Comparison of ENCODE assay signal across 8 mouse cellular contexts in the genomic region with DNA sequence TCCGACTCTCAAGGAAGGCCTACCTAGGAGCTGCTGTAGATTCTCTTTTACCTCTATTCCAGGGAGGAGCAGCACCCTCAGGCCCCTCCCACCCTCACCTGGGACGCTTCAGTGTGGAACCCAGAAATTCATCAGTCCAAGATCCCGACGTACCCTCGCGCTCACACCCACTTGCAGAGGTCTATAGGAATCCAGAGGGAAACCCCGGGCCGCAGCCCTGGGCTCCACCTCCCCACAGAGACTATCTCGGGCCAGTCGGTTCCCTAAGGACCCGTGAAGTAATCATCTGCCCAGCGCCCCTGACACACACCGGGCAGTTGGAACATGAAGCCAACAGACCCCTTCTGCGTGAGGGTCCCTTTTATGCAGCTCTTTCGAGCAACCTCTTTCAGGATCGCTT. TPM values are rescaled to one million over a fixed set of nuclear protein-coding genes. Genes with fewer than 3 reads are reported as not detected.
DNase-seq lines count a peak whose midpoint lies in the region; ATAC-seq and TF ChIP-seq lines count a peak whose summit lies in the region.

No protein-coding gene starts in this region.

- in situ Hi-C loops in ES-E14 (cut with MboI; ENCODE audit: low sequenced_read_pairs in 2 of 2, unreplicated experiment in 2 of 2), result no loop called here

- peak overlapping the region; percentile 80 for H3K27ac ChIP-seq in heart, embryonic 12.5 days (ENCODE audit: poor library complexity, severe bottlenecking)
- no peak overlapping the region for H3K27ac ChIP-seq in ES-E14 (ENCODE audit: insufficient read depth, low read depth, low read length, poor library complexity, severe bottlenecking)
- peak overlapping the region; percentile 87 for H3K27ac ChIP-seq in embryonic facial prominence, embryonic 15.5 days (replicated peaks)
- peak overlapping the region; percentile 88 for H3K27ac ChIP-seq in limb, embryonic 10.5 days
- H3K27ac ChIP-seq in small intestine, adult 2 months (ENCODE audit: insufficient read depth, low read depth, low read length), result peak overlapping the region; percentile 69

- peak; percentile 9; the same call in 1 of the 2 replicates for ATAC-seq in heart, embryonic 12.5 days (ENCODE audit: insufficient number of reproducible peaks, low FRiP score)
- ATAC-seq in embryonic facial prominence, embryonic 15.5 days (ENCODE audit: insufficient number of reproducible peaks, low FRiP score, low TSS enrichment, low read depth), result no peak

- WGBS in heart, embryonic 12.5 days, result 3% methylated on average over 16 of the region's 16 CpGs
- WGBS in embryonic facial prominence, embryonic 15.5 days, result 3% methylated on average over 16 of the region's 16 CpGs
- 5% methylated on average over 16 of the region's 16 CpGs for whole genome bisulfite sequencing in limb, embryonic 10.5 days
- 4% methylated on average over 16 of the region's 16 CpGs for WGBS in small intestine, adult 2 months

- no peak for DNase-seq in heart, postnatal 25 days (ENCODE audit: low spot score)
- DNase-seq in ES-E14 (ENCODE audit: low read depth, low spot score), result no peak
- peak; percentile 46 for DNase-seq in limb, embryonic 10.5 days (ENCODE audit: low spot score)
- no peak for DNase-seq in spleen, postnatal 36 days (ENCODE audit: low spot score in 2 of 2)
- DNase-seq in gastrocnemius, postnatal 14 days, result no peak

- H3K9ac ChIP-seq in heart, embryonic 12.5 days, result peak overlapping the region; percentile 85
- peak overlapping the region; percentile 89 for H3K9ac ChIP-seq in ES-E14 (ENCODE audit: insufficient read depth, low read depth, low read length, poor library complexity, severe bottlenecking)
- peak overlapping the region; percentile 88 for H3K9ac ChIP-seq in embryonic facial prominence, embryonic 15.5 days

- H3K27me3 ChIP-seq in heart, embryonic 12.5 days (replicated peaks), result 0 out of 2 replicates have a peak, but pooled peaks cover 4% of the 10 kb centered on the region
- H3K27me3 ChIP-seq in embryonic facial prominence, embryonic 15.5 days, result no peaks in the 10 kb centered on the region
- no peaks in the 10 kb centered on the region for H3K27me3 ChIP-seq in limb, embryonic 10.5 days (ENCODE audit: low read depth, poor library complexity, severe bottlenecking)
- no peaks in the 10 kb centered on the region for H3K27me3 ChIP-seq in small intestine, adult 2 months (ENCODE audit: control insufficient read depth, insufficient read depth, low read length)

- peak overlapping the region; percentile 75 for H3K4me3 ChIP-seq in heart, embryonic 12.5 days
- H3K4me3 ChIP-seq in ES-E14 (ENCODE audit: insufficient read depth in 1 of 2, low read depth in 1 of 2, low read length in 2 of 2, poor library complexity in 1 of 2, severe bottlenecking in 1 of 2), result peak overlapping the region; percentile 91 to 94
- H3K4me3 ChIP-seq in embryonic facial prominence, embryonic 15.5 days (replicated peaks), result peak overlapping the region; percentile 77
- H3K4me3 ChIP-seq in limb, embryonic 10.5 days, result peak overlapping the region; percentile 70
- peak overlapping the region; percentile 75 for H3K4me3 ChIP-seq in small intestine, adult 2 months (ENCODE audit: low read depth, low read length)

- TF ChIP-seq POLR2A in small intestine, adult 2 months (IDR thresholded peaks at IDR 0.05; ENCODE audit: low read depth, low read length), result no peak

- no peak for TF ChIP-seq CTCF in small intestine, adult 2 months (IDR thresholded peaks at IDR 0.05; ENCODE audit: extremely low read depth, insufficient read length, insufficient replicate concordance, low read depth, low read length)

- intact Hi-C loops in heart, postnatal 25 days (cut with DNase I), result loop anchor here (5.0 kb wide), 1 partner anchor 44 kb away; a partner anchor contains a TSS
- intact Hi-C loops in gastrocnemius, postnatal 14 days (cut with DNase I; ENCODE audit: low total_unique reads), result no loop called here

- H3K9me3 ChIP-seq in heart, embryonic 12.5 days (replicated peaks), result no peaks in the 10 kb centered on the region
- no peaks in the 10 kb centered on the region for H3K9me3 ChIP-seq in ES-E14 (ENCODE audit: control insufficient read depth, insufficient read depth, low read depth, low read length)
- no peaks in the 10 kb centered on the region for H3K9me3 ChIP-seq in embryonic facial prominence, embryonic 15.5 days (replicated peaks)
- no peaks in the 10 kb centered on the region for H3K9me3 ChIP-seq in limb, embryonic 10.5 days (replicated peaks)

- H3K4me1 ChIP-seq in heart, embryonic 12.5 days (replicated peaks), result peaks cover 12% of the 10 kb centered on the region
- H3K4me1 ChIP-seq in ES-E14 (ENCODE audit: control insufficient read depth in 2 of 2, insufficient read depth in 2 of 2, low read length in 2 of 2, poor library complexity in 1 of 2), result peaks cover 6 to 15% of the 10 kb centered on the region in 2 experiments; a peak in 3 of 4 replicates
- peaks cover 13% of the 10 kb centered on the region for H3K4me1 ChIP-seq in embryonic facial prominence, embryonic 15.5 days
- H3K4me1 ChIP-seq in limb, embryonic 10.5 days, result peaks cover 22% of the 10 kb centered on the region
- peaks cover 15% of the 10 kb centered on the region for H3K4me1 ChIP-seq in small intestine, adult 2 months (ENCODE audit: control insufficient read depth, insufficient read depth, insufficient read length, low read length)

- H3K4me2 ChIP-seq in heart, embryonic 12.5 days, result peak overlapping the region; percentile 89
- H3K4me2 ChIP-seq in embryonic facial prominence, embryonic 15.5 days (replicated peaks), result peak overlapping the region; percentile 84

- peaks cover 22% of the 10 kb centered on the region for H3K36me3 ChIP-seq in heart, embryonic 12.5 days
- H3K36me3 ChIP-seq in ES-E14 (ENCODE audit: control insufficient read depth, insufficient read depth, low read length, poor library complexity, severe bottlenecking), result peaks cover 9% of the 10 kb centered on the region; the same call in 1 of the 2 replicates
- H3K36me3 ChIP-seq in embryonic facial prominence, embryonic 15.5 days, result peaks cover 30% of the 10 kb centered on the region
- H3K36me3 ChIP-seq in limb, embryonic 10.5 days, result peaks cover 35% of the 10 kb centered on the region
- H3K36me3 ChIP-seq in small intestine, adult 2 months (ENCODE audit: control insufficient read depth, insufficient read depth, low read length), result peaks cover 5% of the 10 kb centered on the region

TF ChIP-seq in ES-E14, 5 proteins besides CTCF, POLR2A, EP300 and RAD21:
- TF ChIP-seq CHD2 (IDR thresholded peaks at IDR 0.05; ENCODE audit: low read depth, low read length) (no peak), ZC3H11A (IDR thresholded peaks at IDR 0.05; ENCODE audit: borderline replicate concordance, low read depth, low read length) (no peak), HCFC1 (IDR thresholded peaks at IDR 0.05; ENCODE audit: borderline replicate concordance, insufficient read depth, low read length) (no peak), MAFK (IDR thresholded peaks at IDR 0.05; ENCODE audit: insufficient read depth, low read depth, low read length) (no peak), ZNF384 (IDR thresholded peaks at IDR 0.05; ENCODE audit: low read depth, low read length) (no peak)

RNA-seq across cellular contexts. Expression of a gene that starts 0.6 kb away (rescaled TPM):
- polyA plus RNA-seq in heart, embryonic 12.5 days (2016; fragmentation: Nextera tagmentation; extraction: Ambion mirVana), result 25.5 and 26.7 TPM in 2 replicates
- total RNA-seq in heart, postnatal 25 days (2021), result 10 to 100 TPM; 13.8 to 14.2 TPM
- 25.9 and 41.2 TPM in 2 replicates for total RNA-seq in ES-E14 (2012; rRNA removed)
- 63.8 and 67.6 TPM in 2 replicates for polyA plus RNA-seq in embryonic facial prominence, embryonic 15.5 days (2015; fragmentation: Nextera tagmentation; extraction: Ambion mirVana)
- polyA plus RNA-seq in limb, embryonic 10.5 days (2016; fragmentation: Nextera tagmentation; extraction: Ambion mirVana), result 44.5 and 56.4 TPM in 2 replicates
- 23.8 and 48.4 TPM in 2 replicates for polyA plus RNA-seq in small intestine, adult 2 months (2012; rRNA removed)
- total RNA-seq in gastrocnemius, postnatal 14 days (2021), result 1 to 10 TPM; 6.2 to 9.6 TPM

RNA-seq across cellular contexts. Expression of a gene that starts 16.0 kb away (rescaled TPM):
- polyA plus RNA-seq in heart, embryonic 12.5 days (2016; fragmentation: Nextera tagmentation; extraction: Ambion mirVana), result 13.9 and 14.6 TPM in 2 replicates
- total RNA-seq in heart, postnatal 25 days (2021), result under 1 TPM; 0.75 to 0.84 TPM
- 1.5 and 2.7 TPM in 2 replicates for total RNA-seq in ES-E14 (2012; rRNA removed)
- 3.1 and 5.3 TPM in 2 replicates for polyA plus RNA-seq in embryonic facial prominence, embryonic 15.5 days (2015; fragmentation: Nextera tagmentation; extraction: Ambion mirVana)
- polyA plus RNA-seq in limb, embryonic 10.5 days (2016; fragmentation: Nextera tagmentation; extraction: Ambion mirVana), result 6.0 and 8.8 TPM in 2 replicates
- polyA plus RNA-seq in small intestine, adult 2 months (2012; rRNA removed), result 0.84 and 1.0 TPM in 2 replicates
- under 1 TPM; 0.47 to 0.82 TPM for total RNA-seq in gastrocnemius, postnatal 14 days (2021)

RNA-seq across cellular contexts. Expression of a gene that starts 21.3 kb away (rescaled TPM):
- 276 and 284 TPM in 2 replicates for polyA plus RNA-seq in heart, embryonic 12.5 days (2016; fragmentation: Nextera tagmentation; extraction: Ambion mirVana)
- total RNA-seq in heart, postnatal 25 days (2021), result 100 to 1,000 TPM; 124 to 126 TPM
- total RNA-seq in ES-E14 (2012; rRNA removed), result 327 and 432 TPM in 2 replicates
- polyA plus RNA-seq in embryonic facial prominence, embryonic 15.5 days (2015; fragmentation: Nextera tagmentation; extraction: Ambion mirVana), result 278 and 280 TPM in 2 replicates
- polyA plus RNA-seq in limb, embryonic 10.5 days (2016; fragmentation: Nextera tagmentation; extraction: Ambion mirVana), result 258 and 272 TPM in 2 replicates
- polyA plus RNA-seq in small intestine, adult 2 months (2012; rRNA removed), result 191 and 473 TPM in 2 replicates
- total RNA-seq in gastrocnemius, postnatal 14 days (2021), result 100 to 1,000 TPM; 101 to 109 TPM

RNA-seq across cellular contexts. Expression of a gene that starts 24.4 kb away (rescaled TPM):
- polyA plus RNA-seq in heart, embryonic 12.5 days (2016; fragmentation: Nextera tagmentation; extraction: Ambion mirVana), result 19.3 and 20.7 TPM in 2 replicates
- 10 to 100 TPM; 58.8 to 72.6 TPM for total RNA-seq in heart, postnatal 25 days (2021)
- 16.2 and 19.8 TPM in 2 replicates for total RNA-seq in ES-E14 (2012; rRNA removed)
- 29.3 and 30.9 TPM in 2 replicates for polyA plus RNA-seq in embryonic facial prominence, embryonic 15.5 days (2015; fragmentation: Nextera tagmentation; extraction: Ambion mirVana)
- polyA plus RNA-seq in limb, embryonic 10.5 days (2016; fragmentation: Nextera tagmentation; extraction: Ambion mirVana), result 43.6 and 48.3 TPM in 2 replicates
- polyA plus RNA-seq in small intestine, adult 2 months (2012; rRNA removed), result 104 and 488 TPM in 2 replicates
- total RNA-seq in gastrocnemius, postnatal 14 days (2021), result 10 to 100 TPM; 14.8 to 32.4 TPM

RNA-seq across cellular contexts. Expression of a gene that starts 30.5 kb away (rescaled TPM):
- polyA plus RNA-seq in heart, embryonic 12.5 days (2016; fragmentation: Nextera tagmentation; extraction: Ambion mirVana), result 12.0 and 14.3 TPM in 2 replicates
- under 1 TPM; 0.39 to 0.86 TPM for total RNA-seq in heart, postnatal 25 days (2021)
- 23.4 and 36.0 TPM in 2 replicates for total RNA-seq in ES-E14 (2012; rRNA removed)
- polyA plus RNA-seq in embryonic facial prominence, embryonic 15.5 days (2015; fragmentation: Nextera tagmentation; extraction: Ambion mirVana), result 13.5 and 14.7 TPM in 2 replicates
- polyA plus RNA-seq in limb, embryonic 10.5 days (2016; fragmentation: Nextera tagmentation; extraction: Ambion mirVana), result 26.8 and 30.0 TPM in 2 replicates
- polyA plus RNA-seq in small intestine, adult 2 months (2012; rRNA removed), result 5.8 and 13.9 TPM in 2 replicates
- total RNA-seq in gastrocnemius, postnatal 14 days (2021), result under 1 TPM; 0.55 to 0.75 TPM
